Mouse (Mus musculus) lung, postnatal 0 days (tissue): ENCODE data around the gene Tubb3.

Experiments
- CTCF ChIP-seq: IDR thresholded peaks from 2 replicates; pipeline ENCODE4 v1.5.1; 2016; ENCODE audit warnings: antibody characterized with exemption, mild to moderate bottlenecking
- EP300 ChIP-seq: IDR thresholded peaks from 2 replicates; pipeline ENCODE4 v1.6.1; 2016; ENCODE audit warnings: antibody characterized with exemption, mild to moderate bottlenecking, control low read depth

- TF ChIP-seq CTCF: no peak
- no peak for TF ChIP-seq EP300
These were observed 42.1 kb downstream of the Tubb3 start for GRCm38 (mm10) chr8:123453291-123453690.
